Mouse (Mus musculus) T-cell, adult 2 months (primary cell): ENCODE results near the gene Myo1e.
"Not testable (repeated sequence)": the region's sequence is repeated elsewhere in the genome, so short reads cannot be mapped to it uniquely, and the experiment has no call there.

ENCODE experiments used
- DNase-seq: peaks from one replicate; pipeline ENCODE4 v3.0.0; 2022; ENCODE audit warnings: low spot score

The Myo1e gene

GRCm38 (mm10) chr9:70251441-70251985 lies 44.4 kb downstream of the Myo1e start:
- DNase-seq: no peak

DNA sequence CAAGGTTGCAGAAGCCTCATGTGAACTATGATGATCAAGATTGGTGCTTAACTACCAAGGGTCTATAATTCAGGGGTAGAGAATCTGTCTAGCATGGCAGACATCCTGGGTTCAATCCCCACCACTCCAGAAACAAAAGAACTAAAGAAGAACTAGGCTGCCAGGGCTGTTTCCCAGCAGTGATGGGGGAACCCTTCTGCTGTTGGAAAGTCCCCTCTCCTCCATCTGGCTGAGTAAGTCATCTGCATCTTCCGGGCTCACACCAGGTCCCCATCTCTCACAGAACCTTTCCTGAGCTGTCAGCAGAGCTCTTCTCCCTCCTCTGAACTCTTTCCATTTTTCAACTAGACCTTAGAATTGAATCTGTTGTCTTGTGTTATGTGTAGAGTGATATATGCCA lies 45.9 kb downstream of the Myo1e start:
- no peak for DNase-seq

GRCm38 (mm10) chr9:70255005-70255404 lies 47.9 kb downstream of the Myo1e start:
- no peak for DNase-seq

DNA sequence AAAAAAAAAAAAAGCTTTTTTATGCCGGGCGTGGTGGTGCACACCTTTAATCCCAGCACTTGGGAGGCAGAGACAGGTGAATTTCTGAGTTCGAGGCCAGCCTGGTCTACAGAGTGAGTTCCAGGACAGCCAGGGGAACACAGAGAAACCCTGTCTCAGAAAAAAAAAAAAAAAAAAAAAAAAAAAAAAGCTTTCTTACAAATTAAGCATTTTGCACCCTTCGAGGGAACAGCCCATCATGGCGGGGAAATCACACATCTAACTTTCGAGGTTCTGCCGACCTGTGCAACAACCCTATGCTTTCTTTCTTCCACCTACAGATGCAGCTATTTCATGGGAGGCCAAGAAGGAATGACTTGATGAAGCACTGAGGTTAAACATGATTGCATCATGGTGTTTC lies 48.9 kb downstream of the Myo1e start:
- not testable (repeated sequence) for DNase-seq

DNA sequence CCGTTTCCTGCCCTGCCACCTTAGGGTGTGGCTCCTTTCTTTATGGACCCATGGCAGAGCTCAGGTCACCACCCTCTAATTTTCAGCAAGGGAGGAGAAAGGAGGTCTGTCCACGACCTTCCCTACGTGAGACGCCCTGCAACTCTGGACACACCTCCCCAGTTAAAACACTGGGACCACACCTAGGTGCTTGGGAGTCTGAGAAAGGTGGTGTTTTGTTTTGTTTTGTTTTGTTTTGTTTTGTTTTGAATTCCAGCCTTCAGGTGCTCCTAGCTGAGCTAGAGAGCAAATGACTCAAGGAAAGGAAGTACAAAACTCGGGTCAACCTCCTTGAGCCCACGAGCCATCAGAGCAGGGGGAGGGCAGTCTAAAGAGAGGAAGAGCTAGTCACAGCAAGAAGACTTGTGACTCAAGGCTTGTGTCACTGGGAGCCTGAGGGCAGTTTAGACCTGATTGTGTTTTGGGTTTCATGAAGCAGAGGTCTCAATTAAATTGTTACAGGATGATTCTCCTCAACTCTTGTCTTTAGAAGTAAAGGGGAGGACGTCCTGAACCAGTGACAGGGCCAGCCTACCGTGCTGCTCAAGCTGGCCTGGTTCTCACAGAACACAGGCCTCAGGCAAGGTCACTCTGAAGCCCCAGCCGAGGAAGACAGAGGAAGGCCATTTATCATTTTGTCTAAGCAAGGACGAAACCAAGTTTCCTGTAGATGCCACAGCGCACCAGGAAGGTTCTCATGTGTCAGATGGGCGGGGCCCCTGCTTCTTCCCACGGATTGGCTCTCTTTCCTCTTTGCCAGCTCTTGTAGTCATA lies 50.3 kb downstream of the Myo1e start:
- DNase-seq: peak; percentile 19

DNA sequence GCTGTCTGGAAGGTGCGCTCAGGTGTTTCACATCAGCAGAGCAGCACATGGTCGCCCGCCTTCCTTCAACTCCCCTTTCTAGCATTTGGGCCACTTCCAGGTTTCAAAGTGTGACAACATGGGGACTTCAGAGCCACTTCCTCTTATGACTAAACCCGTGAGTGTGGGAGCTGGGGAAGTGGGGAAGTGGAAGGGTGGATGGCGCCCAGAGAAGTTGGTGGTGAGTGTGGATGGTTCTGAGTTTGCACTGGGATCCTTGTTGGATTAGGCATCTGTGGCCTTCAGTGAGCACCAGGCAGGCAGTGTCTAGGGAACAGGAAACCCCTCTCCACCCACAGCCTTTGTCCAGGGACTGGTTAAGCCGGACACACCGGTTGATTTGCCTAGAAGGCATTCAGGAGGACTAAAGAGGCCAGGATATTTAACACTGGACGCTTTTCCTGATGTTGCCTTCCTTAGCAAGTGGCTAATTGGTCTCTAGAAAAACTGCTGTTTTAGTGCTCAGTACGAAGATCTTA lies 53.2 kb downstream of the Myo1e start:
- no peak for DNase-seq

- no peak for DNase-seq
These were observed 54.5 kb downstream of the Myo1e start for GRCm38 (mm10) chr9:70261646-70262045.

- no peak for DNase-seq
These were observed 56.0 kb downstream of the Myo1e start for GRCm38 (mm10) chr9:70263134-70263533.

DNA sequence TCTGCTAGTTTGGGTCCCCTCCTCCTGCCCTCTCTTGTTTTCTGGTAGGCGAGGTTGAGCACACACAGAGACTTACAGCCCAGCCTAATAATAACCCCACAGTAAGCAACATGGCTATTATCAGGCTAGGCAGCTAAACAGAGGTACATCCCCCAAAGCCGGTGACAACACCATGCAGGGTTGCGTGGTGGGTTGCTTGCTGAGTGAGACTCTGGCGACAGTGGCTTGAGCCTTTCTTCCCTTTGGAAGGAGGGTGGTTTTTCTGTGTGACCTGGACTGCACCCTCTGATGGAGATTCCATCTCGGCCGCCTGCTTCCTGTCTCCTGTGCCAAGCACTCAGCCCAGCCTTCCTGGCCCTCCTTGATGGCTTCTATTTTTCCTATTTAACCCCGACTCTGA lies 56.6 kb downstream of the Myo1e start:
- no peak for DNase-seq

GRCm38 (mm10) chr9:70265513-70265912 lies 58.4 kb downstream of the Myo1e start:
- DNase-seq: no peak

GRCm38 (mm10) chr9:70266186-70266585 lies 59.0 kb downstream of the Myo1e start:
- no peak for DNase-seq

DNA sequence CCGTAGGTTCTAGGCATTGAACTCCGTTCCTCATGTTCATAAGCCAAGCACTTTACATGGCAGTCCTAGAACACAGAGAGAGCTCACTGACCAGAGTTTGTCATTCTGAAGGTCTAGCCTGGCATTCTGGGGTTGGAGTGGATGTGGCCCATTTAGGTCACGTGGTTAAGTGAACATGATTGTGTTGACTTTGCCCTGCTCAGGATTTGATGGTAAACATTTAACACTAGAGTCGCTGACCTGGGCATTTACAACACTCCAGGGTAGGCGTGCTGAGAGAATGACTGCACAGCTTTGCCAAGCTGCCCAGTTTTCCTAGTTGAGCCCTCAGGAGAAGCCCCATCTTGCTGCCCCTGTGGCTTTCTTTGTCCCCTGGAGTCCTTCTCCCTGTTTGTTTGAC lies 60.0 kb downstream of the Myo1e start:
- no peak for DNase-seq

DNA sequence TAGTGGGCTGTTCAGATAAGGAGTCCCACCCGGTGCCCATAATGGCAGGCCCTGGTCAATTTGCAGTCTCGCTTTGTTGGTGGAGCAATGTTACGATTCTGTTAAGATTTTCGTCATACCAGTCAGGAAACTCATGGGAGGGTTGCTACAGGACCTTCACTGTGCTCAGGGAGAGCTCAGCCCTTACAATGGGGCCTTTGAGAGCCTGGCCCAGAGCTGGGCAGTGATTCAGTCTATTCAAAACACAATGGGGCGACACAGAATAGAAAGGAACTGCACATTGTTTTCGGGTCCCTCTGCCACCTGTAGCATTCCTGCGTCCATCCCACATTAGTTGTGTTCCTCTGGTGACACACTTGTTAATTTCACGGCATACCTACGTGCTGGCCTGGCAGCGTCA lies 62.2 kb downstream of the Myo1e start:
- DNase-seq: no peak

DNA sequence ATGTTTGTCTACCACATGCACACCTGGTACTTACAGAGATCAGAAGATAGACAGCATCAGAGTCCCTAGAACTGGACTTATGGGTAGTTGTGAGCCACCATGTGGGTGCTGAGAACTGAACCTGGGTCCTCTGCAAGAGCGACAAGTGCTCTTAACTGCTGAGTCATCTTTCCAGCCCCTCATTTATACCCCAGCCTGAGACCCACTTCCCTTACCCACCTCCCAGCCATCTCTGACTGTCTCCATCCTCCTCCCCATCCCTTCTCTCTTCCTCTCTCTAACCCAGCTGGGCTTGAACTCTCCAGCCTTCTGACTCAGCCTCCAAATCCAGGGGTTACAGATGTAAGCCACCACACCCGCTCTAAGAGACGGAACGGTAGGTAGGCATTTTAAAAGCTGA lies 63.3 kb downstream of the Myo1e start:
- DNase-seq: no peak

DNA sequence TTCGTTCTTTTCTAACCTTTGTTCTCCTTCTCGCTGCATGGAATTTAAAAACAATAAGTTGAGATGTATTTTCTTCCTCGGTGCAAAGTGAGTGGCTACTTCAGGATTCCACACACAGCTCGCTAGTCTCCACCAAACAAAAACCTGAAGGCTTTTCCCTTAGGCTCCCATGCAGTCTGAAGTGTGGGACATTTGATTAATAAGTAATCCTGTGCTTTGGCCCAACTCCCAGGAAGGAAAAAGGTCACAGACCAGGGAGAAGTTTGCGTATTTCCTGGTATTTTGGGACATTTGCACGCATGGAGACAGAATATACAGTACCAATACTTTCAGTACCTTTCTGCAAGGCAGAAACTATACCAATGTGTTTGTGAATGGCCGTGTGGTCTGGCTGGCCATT lies 64.0 kb downstream of the Myo1e start:
- no peak for DNase-seq

DNA sequence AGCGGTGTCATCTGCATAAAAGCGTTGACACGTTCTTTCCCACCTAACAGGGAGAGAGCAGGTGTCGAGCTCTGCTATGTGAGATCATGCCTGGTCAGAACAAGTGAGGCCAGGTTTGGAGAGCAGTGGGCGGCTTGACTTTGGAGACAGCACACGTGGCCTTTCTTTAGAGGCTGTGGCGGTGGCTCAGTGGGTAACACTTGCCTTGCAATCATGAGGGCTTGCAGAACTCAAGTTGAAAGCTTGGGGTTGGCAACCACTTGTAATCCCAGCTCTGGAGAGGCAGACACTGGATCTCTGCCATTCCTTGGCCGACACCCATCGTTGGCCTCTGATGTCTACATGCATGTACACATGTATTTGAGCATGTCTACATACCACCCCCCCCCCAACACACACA lies 64.5 kb downstream of the Myo1e start:
- DNase-seq: no peak

- no peak for DNase-seq
These were observed 66.9 kb downstream of the Myo1e start for GRCm38 (mm10) chr9:70274071-70274470.

- DNase-seq: no peak
These were observed 67.3 kb downstream of the Myo1e start for GRCm38 (mm10) chr9:70274476-70274875.

DNA sequence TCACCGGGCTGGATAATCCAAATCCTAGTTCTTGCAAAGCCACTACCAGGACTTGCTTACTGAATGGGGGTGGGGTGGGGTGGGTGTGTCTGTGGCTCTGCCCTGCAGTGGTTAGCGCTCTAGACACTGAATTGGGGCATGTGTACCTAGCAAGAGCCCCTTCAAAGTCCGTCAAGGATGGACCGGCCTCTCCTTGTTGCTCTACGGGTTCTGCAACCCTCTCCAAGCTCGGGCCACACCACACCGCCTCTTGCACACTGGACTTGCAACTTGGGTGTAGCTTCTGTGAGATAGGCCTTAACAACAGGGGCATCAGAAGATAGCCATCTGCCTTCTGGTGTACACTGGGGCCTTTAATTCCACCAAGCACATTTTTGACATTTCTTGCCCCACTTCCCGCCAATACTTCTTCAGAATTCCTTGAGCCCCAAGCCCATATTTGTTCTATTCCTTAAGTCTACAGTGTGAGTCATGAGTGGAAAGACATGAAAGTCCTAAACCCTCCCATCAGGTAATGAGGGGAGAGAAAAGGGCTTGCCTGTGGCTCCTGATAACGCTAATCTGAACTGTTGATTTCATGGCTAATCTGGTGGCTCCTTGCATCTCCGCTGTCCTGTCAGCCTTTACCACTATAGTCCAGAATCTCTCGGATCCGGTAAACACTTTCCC lies 67.9 kb downstream of the Myo1e start:
- no peak for DNase-seq

DNA sequence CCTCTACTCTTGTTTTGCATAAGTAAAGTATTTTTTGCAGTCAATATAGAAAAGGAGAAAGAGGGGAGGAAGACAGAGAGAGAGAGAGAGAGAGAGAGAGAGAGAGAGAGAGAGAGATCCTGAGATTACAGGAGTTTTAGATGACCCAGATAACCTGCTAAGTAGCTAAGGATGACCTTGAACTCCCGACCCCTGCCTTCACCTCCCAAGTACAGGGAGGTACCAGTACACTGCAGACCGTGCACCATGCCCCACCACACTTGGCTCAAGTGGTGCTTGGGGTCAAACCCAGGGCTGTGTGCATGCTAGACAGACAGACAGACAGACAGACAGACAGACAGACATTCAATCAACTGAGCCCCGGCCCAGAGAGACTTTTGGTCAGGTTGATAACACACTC lies 69.9 kb downstream of the Myo1e start:
- DNase-seq: no peak

DNA sequence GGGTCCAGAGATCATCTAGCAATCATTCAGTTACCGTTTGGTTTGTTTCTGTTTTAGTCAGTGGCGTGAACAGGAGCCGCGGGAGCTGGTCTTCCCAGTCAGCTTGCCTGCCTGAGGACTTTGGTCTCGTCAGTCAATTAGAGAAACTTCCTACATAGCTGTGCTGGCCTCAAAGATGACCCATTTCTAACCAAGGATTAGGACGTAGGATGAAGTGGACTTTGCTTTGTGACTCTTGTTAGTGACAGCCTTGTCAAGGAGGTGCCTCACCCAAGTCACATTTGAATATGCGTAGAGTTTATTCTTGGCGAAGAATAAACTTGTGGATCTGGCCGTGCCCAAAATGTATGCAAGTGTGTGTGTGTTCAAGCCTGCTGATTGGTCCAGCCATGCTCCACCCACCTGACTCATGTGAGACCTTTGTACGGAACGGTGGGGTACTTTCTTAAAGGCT lies 70.4 kb downstream of the Myo1e start:
- DNase-seq: no peak

GRCm38 (mm10) chr9:70281407-70281806 lies 74.3 kb downstream of the Myo1e start:
- no peak for DNase-seq

DNA sequence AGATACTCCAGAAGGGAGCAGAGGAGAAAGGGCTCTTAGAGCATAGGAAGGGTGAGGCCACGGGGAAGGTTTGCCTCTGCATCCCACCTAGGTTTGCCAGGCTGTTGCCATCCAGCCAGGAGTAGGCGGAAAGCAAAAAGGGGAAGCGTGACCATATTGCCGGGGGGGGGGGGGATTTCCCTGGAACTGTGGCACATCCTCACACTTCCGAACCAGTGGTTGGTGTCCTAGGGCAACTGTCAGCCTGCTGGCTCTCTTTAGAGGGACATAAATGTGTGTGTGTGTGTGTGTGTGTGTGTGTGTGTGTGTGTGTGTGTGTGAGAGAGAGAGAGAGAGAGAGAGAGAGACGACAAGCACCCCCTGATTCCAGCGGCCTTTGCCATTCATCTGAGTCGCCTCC lies 75.0 kb downstream of the Myo1e start:
- no peak for DNase-seq
